Mouse (Mus musculus): ENCODE data around the gene Hmbs.
"Not testable (repeated sequence)": the region's sequence is repeated elsewhere in the genome, so short reads cannot be mapped to it uniquely, and the experiment has no call there.

The Hmbs gene

GRCm38 (mm10) chr9:44345570-44346433 is 1.8 kb upstream of the Hmbs start:
- DNase-seq (ENCODE audit: low spot score in 2 of 2) = no peak

GRCm38 (mm10) chr9:44343290-44343689 is 738 bp downstream of the Hmbs start:
- peak; percentile 79 to 85 for DNase-seq (ENCODE audit: low spot score in 2 of 2)

GRCm38 (mm10) chr9:44342605-44343004 is 1.4 kb downstream of the Hmbs start:
- peak in 1 of 2 experiments; percentile 71 for DNase-seq (ENCODE audit: low spot score in 2 of 2)

GRCm38 (mm10) chr9:44342173-44342572 is 1.9 kb downstream of the Hmbs start:
- peak; percentile 89 to 90 for DNase-seq (ENCODE audit: low spot score in 2 of 2)

GRCm38 (mm10) chr9:44341487-44341886 is 2.5 kb downstream of the Hmbs start:
- DNase-seq (ENCODE audit: low spot score in 2 of 2) = peak in 1 of 2 experiments; percentile 68

- DNase-seq (ENCODE audit: low spot score in 2 of 2) = no peak
These were observed 5.5 kb downstream of the Hmbs start for GRCm38 (mm10) chr9:44338574-44338973.

- no peak for DNase-seq (ENCODE audit: low spot score in 2 of 2)
These were observed 6.4 kb downstream of the Hmbs start for GRCm38 (mm10) chr9:44337436-44338169.

- peak in 1 of 2 experiments; percentile 25 for DNase-seq (ENCODE audit: low spot score in 2 of 2)
These were observed 7.1 kb downstream of the Hmbs start for GRCm38 (mm10) chr9:44336964-44337363.

- DNase-seq (ENCODE audit: low spot score in 2 of 2) = not testable (repeated sequence)
These were observed 7.5 kb downstream of the Hmbs start for GRCm38 (mm10) chr9:44336513-44336912.

- no peak for DNase-seq (ENCODE audit: low spot score in 2 of 2)
These were observed 8.0 kb downstream of the Hmbs start for GRCm38 (mm10) chr9:44336093-44336406.

GRCm38 (mm10) chr9:44335331-44336092 is 8.5 kb downstream of the Hmbs start:
- peak; percentile 66 to 89 for DNase-seq (ENCODE audit: low spot score in 2 of 2)

- peak; percentile 99 for DNase-seq (ENCODE audit: low spot score in 2 of 2)
These were observed 9.4 kb downstream of the Hmbs start, which contains the start of gene H2afx for GRCm38 (mm10) chr9:44334396-44335330. TSS of gene H2afx (plus strand) at chr9:44334694.

- DNase-seq (ENCODE audit: low spot score in 2 of 2) = no peak
These were observed 10.9 kb downstream of the Hmbs start for GRCm38 (mm10) chr9:44332918-44333638.

GRCm38 (mm10) chr9:44330736-44331135 is 13.3 kb downstream of the Hmbs start:
- no peak for DNase-seq (ENCODE audit: low spot score in 2 of 2)

- DNase-seq (ENCODE audit: low spot score in 2 of 2) = no peak
These were observed 16.1 kb downstream of the Hmbs start for GRCm38 (mm10) chr9:44327926-44328325.

GRCm38 (mm10) chr9:44327064-44327711 is 16.8 kb downstream of the Hmbs start:
- peak in 1 of 2 experiments; percentile 44 for DNase-seq (ENCODE audit: low spot score in 2 of 2)

- DNase-seq (ENCODE audit: low spot score in 2 of 2) = peak; percentile 73 to 85
These were observed 17.5 kb downstream of the Hmbs start for GRCm38 (mm10) chr9:44326371-44327063.

GRCm38 (mm10) chr9:44325768-44326370 is 18.2 kb downstream of the Hmbs start, which contains the start of gene Dpagt1:
TSS of gene Dpagt1 (plus strand) at chr9:44326019.
- no peak for DNase-seq (ENCODE audit: low spot score in 2 of 2)

Measured in spleen, postnatal 4 days (tissue).